Mouse (Mus musculus): ENCODE results near the gene Cxcl5. TPM values are rescaled to one million over a fixed set of nuclear protein-coding genes. Genes with fewer than 3 reads are reported as not detected.

Gene Cxcl5
- polyA plus RNA-seq, 1 experiment, result 0.06 TPM

GRCm38 (mm10) chr5:90760303-90760702, 1.1 kb downstream of the Cxcl5 start:
- no peak for TF ChIP-seq CEBPB (IDR thresholded peaks at IDR 0.05; ENCODE audit: insufficient read depth, poor library complexity, severe bottlenecking)
- no peak for TF ChIP-seq MYOD1 (IDR thresholded peaks at IDR 0.05; ENCODE audit: control insufficient read depth in 1 of 3, insufficient read length in 2 of 3, low read depth in 2 of 3)
- no peak for TF ChIP-seq REST (IDR thresholded peaks at IDR 0.05; ENCODE audit: insufficient read depth, insufficient read length)
- TF ChIP-seq TCF12 (IDR thresholded peaks at IDR 0.05; ENCODE audit: insufficient read depth, poor library complexity, severe bottlenecking), result no peak
- no peak for TF ChIP-seq POLR2A (IDR thresholded peaks at IDR 0.05; ENCODE audit: insufficient read length, low read depth)
- no peak for TF ChIP-seq SRF (IDR thresholded peaks at IDR 0.05; ENCODE audit: control insufficient read depth, insufficient read length, low read depth)
- TF ChIP-seq USF1 (IDR thresholded peaks at IDR 0.05; ENCODE audit: low read depth), result no peak
- no peak for TF ChIP-seq TCF3 (IDR thresholded peaks at IDR 0.05; ENCODE audit: insufficient read length, low read depth)
- TF ChIP-seq MAX (IDR thresholded peaks at IDR 0.05; ENCODE audit: low read depth), result no peak
- no peak for TF ChIP-seq E2F4 (IDR thresholded peaks at IDR 0.05; ENCODE audit: insufficient read depth)
- TF ChIP-seq MYOG (IDR thresholded peaks at IDR 0.05; ENCODE audit: control insufficient read depth in 1 of 3, insufficient read depth in 1 of 3, insufficient read length in 2 of 3, low read depth in 2 of 3), result no peak
- TF ChIP-seq POLR2AphosphoS2 (IDR thresholded peaks at IDR 0.05; ENCODE audit: insufficient read length, low read depth), result no peak
- H3K79me2 ChIP-seq (ENCODE audit: control insufficient read depth, insufficient read depth), result no peaks in the 10 kb centered on the region
- H3K27me3 ChIP-seq (ENCODE audit: control insufficient read depth, insufficient read depth, insufficient read length), result no peaks in the 10 kb centered on the region
- no peak overlapping the region for H3K4me2 ChIP-seq (ENCODE audit: low read depth)
- H3K4me3 ChIP-seq, result peak overlapping the region; percentile 15
- H3ac ChIP-seq (ENCODE audit: control insufficient read depth, insufficient read length), result no peak overlapping the region
- H3K36me3 ChIP-seq (ENCODE audit: control insufficient read depth, insufficient read depth), result no peaks in the 10 kb centered on the region

- no peak overlapping the region for H3K4me3 ChIP-seq
- H3K79me2 ChIP-seq (ENCODE audit: control insufficient read depth, insufficient read depth), result no peaks in the 10 kb centered on the region
- no peaks in the 10 kb centered on the region for H3K27me3 ChIP-seq (ENCODE audit: control insufficient read depth, insufficient read depth, insufficient read length)
- no peak overlapping the region for H3ac ChIP-seq (ENCODE audit: control insufficient read depth, insufficient read length)
- TF ChIP-seq MYOG (IDR thresholded peaks at IDR 0.05; ENCODE audit: control insufficient read depth in 1 of 3, insufficient read depth in 1 of 3, insufficient read length in 2 of 3, low read depth in 2 of 3) (no peak), MAX (IDR thresholded peaks at IDR 0.05; ENCODE audit: low read depth) (no peak), REST (IDR thresholded peaks at IDR 0.05; ENCODE audit: insufficient read depth, insufficient read length) (no peak), CEBPB (IDR thresholded peaks at IDR 0.05; ENCODE audit: insufficient read depth, poor library complexity, severe bottlenecking) (no peak), E2F4 (IDR thresholded peaks at IDR 0.05; ENCODE audit: insufficient read depth) (no peak), TCF3 (IDR thresholded peaks at IDR 0.05; ENCODE audit: insufficient read length, low read depth) (no peak), TCF12 (IDR thresholded peaks at IDR 0.05; ENCODE audit: insufficient read depth, poor library complexity, severe bottlenecking) (no peak), POLR2AphosphoS2 (IDR thresholded peaks at IDR 0.05; ENCODE audit: insufficient read length, low read depth) (no peak), POLR2A (IDR thresholded peaks at IDR 0.05; ENCODE audit: insufficient read length, low read depth) (no peak), SRF (IDR thresholded peaks at IDR 0.05; ENCODE audit: control insufficient read depth, insufficient read length, low read depth) (no peak), MYOD1 (IDR thresholded peaks at IDR 0.05; ENCODE audit: control insufficient read depth in 1 of 3, insufficient read length in 2 of 3, low read depth in 2 of 3) (no peak), USF1 (IDR thresholded peaks at IDR 0.05; ENCODE audit: low read depth) (no peak)
- no peaks in the 10 kb centered on the region for H3K36me3 ChIP-seq (ENCODE audit: control insufficient read depth, insufficient read depth)
- H3K4me2 ChIP-seq (ENCODE audit: low read depth), result no peak overlapping the region
These were observed 1.7 kb downstream of the Cxcl5 start for GRCm38 (mm10) chr5:90760844-90761243.

GRCm38 (mm10) chr5:90761834-90762233, 2.7 kb downstream of the Cxcl5 start:
- Histone ChIP-seq H3K79me2 (ENCODE audit: control insufficient read depth, insufficient read depth) (no peaks in the 10 kb centered on the region), H3K36me3 (ENCODE audit: control insufficient read depth, insufficient read depth) (no peaks in the 10 kb centered on the region), H3K27me3 (ENCODE audit: control insufficient read depth, insufficient read depth, insufficient read length) (no peaks in the 10 kb centered on the region), H3K4me3 (no peak overlapping the region), H3ac (ENCODE audit: control insufficient read depth, insufficient read length) (no peak overlapping the region), H3K4me2 (ENCODE audit: low read depth) (no peak overlapping the region)
- TF ChIP-seq POLR2A (IDR thresholded peaks at IDR 0.05; ENCODE audit: insufficient read length, low read depth) (no peak), REST (IDR thresholded peaks at IDR 0.05; ENCODE audit: insufficient read depth, insufficient read length) (no peak), CEBPB (IDR thresholded peaks at IDR 0.05; ENCODE audit: insufficient read depth, poor library complexity, severe bottlenecking) (no peak), TCF3 (IDR thresholded peaks at IDR 0.05; ENCODE audit: insufficient read length, low read depth) (no peak), USF1 (IDR thresholded peaks at IDR 0.05; ENCODE audit: low read depth) (no peak), TCF12 (IDR thresholded peaks at IDR 0.05; ENCODE audit: insufficient read depth, poor library complexity, severe bottlenecking) (no peak), POLR2AphosphoS2 (IDR thresholded peaks at IDR 0.05; ENCODE audit: insufficient read length, low read depth) (no peak), SRF (IDR thresholded peaks at IDR 0.05; ENCODE audit: control insufficient read depth, insufficient read length, low read depth) (no peak), MAX (IDR thresholded peaks at IDR 0.05; ENCODE audit: low read depth) (no peak), MYOG (IDR thresholded peaks at IDR 0.05; ENCODE audit: control insufficient read depth in 1 of 3, insufficient read depth in 1 of 3, insufficient read length in 2 of 3, low read depth in 2 of 3) (no peak), MYOD1 (IDR thresholded peaks at IDR 0.05; ENCODE audit: control insufficient read depth in 1 of 3, insufficient read length in 2 of 3, low read depth in 2 of 3) (no peak), E2F4 (IDR thresholded peaks at IDR 0.05; ENCODE audit: insufficient read depth) (no peak)

GRCm38 (mm10) chr5:90763912-90764665, 4.9 kb downstream of the Cxcl5 start:
- no peak overlapping the region for H3K4me3 ChIP-seq
- TF ChIP-seq MYOG (IDR thresholded peaks at IDR 0.05; ENCODE audit: control insufficient read depth in 1 of 3, insufficient read depth in 1 of 3, insufficient read length in 2 of 3, low read depth in 2 of 3), result no peak
- H3K27me3 ChIP-seq (ENCODE audit: control insufficient read depth, insufficient read depth, insufficient read length), result no peaks in the 10 kb centered on the region
- H3K4me2 ChIP-seq (ENCODE audit: low read depth), result peak overlapping the region; percentile 64
- no peaks in the 10 kb centered on the region for H3K36me3 ChIP-seq (ENCODE audit: control insufficient read depth, insufficient read depth)
- no peak overlapping the region for H3ac ChIP-seq (ENCODE audit: control insufficient read depth, insufficient read length)
- H3K79me2 ChIP-seq (ENCODE audit: control insufficient read depth, insufficient read depth), result no peaks in the 10 kb centered on the region
